In genomic region chr5:130088612-130089011, GRCm38 (mm10) we compare ENCODE assay signal across 20 mouse cellular contexts. TPM values are rescaled to one million over a fixed set of nuclear protein-coding genes. Genes with fewer than 3 reads are reported as not detected.
A peak's percentile ranks its signal among the peaks of the same experiment; 100 is the strongest.
DNase-seq lines count a peak whose midpoint lies in the region; TF ChIP-seq lines count a peak whose summit lies in the region.
"Had no signal": no experiment of that assay in that cellular context is flagged by ENCODE, and none has a peak within 500 bp of the region (broad histone marks: within the 10 kb centered on the region; RNA-seq: fewer than 3 reads in every experiment).

No protein-coding gene starts in this region.

- H3K36me3 ChIP-seq in CH12.LX (replicated peaks in 1 of 2; ENCODE audit: control insufficient read depth in 1 of 2, insufficient read depth in 1 of 2, low read length in 1 of 2): peaks cover 11 to 79% of the 10 kb centered on the region in 2 experiments
- H3K36me3 ChIP-seq: heart, embryonic 15.5 days had no signal

- DNase-seq in 3T3-L1 (ENCODE audit: low read depth, low spot score) (peak; percentile 54), CH12.LX (ENCODE audit: extremely low read depth) (no peak)
- no peak for DNase-seq in adrenal gland, postnatal 25 days
- no peak for DNase-seq in urinary bladder, postnatal 36 days (ENCODE audit: low spot score in 2 of 2)
- DNase-seq: adrenal gland, postnatal 10 days; cerebellum, adult 18-20 months; cerebellum, adult 9-11 months; cerebellum, postnatal 36 days; gastrocnemius, postnatal 14 days; heart, adult 2 months; heart, postnatal 14 days had no signal

- H3K4me1 ChIP-seq in CH12.LX (ENCODE audit: control insufficient read depth in 1 of 2, insufficient read depth in 2 of 2): peaks cover 21 to 38% of the 10 kb centered on the region in 2 experiments
- H3K4me1 ChIP-seq in bone marrow macrophage, adult 2 months (ENCODE audit: control insufficient read depth, insufficient read depth, low read length): peaks cover 37% of the 10 kb centered on the region
- peaks cover 20% of the 10 kb centered on the region for H3K4me1 ChIP-seq in olfactory bulb, adult 2 months (ENCODE audit: control insufficient read depth, insufficient read depth, low read length)
- H3K4me1 ChIP-seq: forebrain, embryonic 10.5 days; heart, embryonic 15.5 days; hindbrain, embryonic 13.5 days had no signal

- H3K9me3 ChIP-seq in CH12.LX (replicated peaks; ENCODE audit: low read length): peaks cover 2% of the 10 kb centered on the region
- H3K9me3 ChIP-seq: embryonic facial prominence, embryonic 13.5 days; heart, embryonic 15.5 days; hindbrain, embryonic 13.5 days had no signal

- H3K27ac ChIP-seq in CH12.LX (ENCODE audit: insufficient read depth, low read depth): peak overlapping the region; percentile 24; the same call in 1 of the 2 replicates
- 0 out of 2 replicates have a peak overlapping the region, but pooled peaks have one; percentile 91 for H3K27ac ChIP-seq in bone marrow macrophage, adult 2 months (ENCODE audit: insufficient read depth, low read depth, low read length)
- H3K27ac ChIP-seq in olfactory bulb, adult 2 months (ENCODE audit: insufficient read depth, low read depth, low read length): peak overlapping the region; percentile 84; the same call in 1 of the 2 replicates
- H3K27ac ChIP-seq: embryonic facial prominence, embryonic 13.5 days; forebrain, embryonic 10.5 days; heart, embryonic 15.5 days; hindbrain, embryonic 13.5 days; hindbrain, postnatal 0 days had no signal

- TF ChIP-seq RAD21 in CH12.LX (IDR thresholded peaks at IDR 0.05; ENCODE audit: low read depth, low read length): no peak

- in situ Hi-C loops in CH12.LX (cut with MboI; ENCODE audit: low pct_ligation_motif_present, low pct_unique_long_range_greater_than_20kb, low sequenced_read_pairs): no loop called here

- 68% methylated on average over 4 of the region's 4 CpGs for WGBS in olfactory bulb, adult 2 months

- H3K27me3 ChIP-seq in CH12.LX (replicated peaks): no peaks in the 10 kb centered on the region
- H3K27me3 ChIP-seq: embryonic facial prominence, embryonic 13.5 days; heart, embryonic 15.5 days; hindbrain, embryonic 13.5 days had no signal

- no peak for TF ChIP-seq EP300 in CH12.LX (IDR thresholded peaks at IDR 0.05; ENCODE audit: low read length)

- 0 out of 2 replicates have a peak overlapping the region, but pooled peaks have one; percentile 17 for H3K4me2 ChIP-seq in CH12.LX (ENCODE audit: insufficient read depth, low read depth, poor library complexity, severe bottlenecking)
- H3K4me2 ChIP-seq: embryonic facial prominence, embryonic 13.5 days; heart, embryonic 11.5 days; heart, embryonic 15.5 days; hindbrain, embryonic 13.5 days had no signal

- H3K4me3 ChIP-seq in CH12.LX (replicated peaks in 1 of 3; ENCODE audit: low read depth in 2 of 3, low read length in 2 of 3, poor library complexity in 1 of 3): no peak overlapping the region
- no peak overlapping the region for H3K4me3 ChIP-seq in bone marrow macrophage, adult 2 months (ENCODE audit: insufficient read depth, low read length)
- H3K4me3 ChIP-seq in olfactory bulb, adult 2 months (ENCODE audit: insufficient read depth, low read depth, low read length): no peak overlapping the region
- H3K4me3 ChIP-seq: embryonic facial prominence, embryonic 13.5 days; erythroblast, embryonic 14.5 days; forebrain, embryonic 10.5 days; heart, adult 2 months; heart, embryonic 15.5 days; hindbrain, embryonic 13.5 days had no signal

- TF ChIP-seq POLR2A in CH12.LX (IDR thresholded peaks at IDR 0.05; ENCODE audit: low read depth, low read length): no peak
- no peak for TF ChIP-seq POLR2A in bone marrow macrophage, adult 2 months (IDR thresholded peaks at IDR 0.05; ENCODE audit: borderline replicate concordance, low read depth, low read length)
- TF ChIP-seq POLR2A in olfactory bulb, adult 2 months (IDR thresholded peaks at IDR 0.05; ENCODE audit: insufficient read depth, low read depth, low read length): no peak

- dilution Hi-C loops in CH12.LX (cut with MboI; ENCODE audit: extremely low pct_ligation_motif_present, extremely low pct_unique_long_range_greater_than_20kb, low sequenced_read_pairs): no loop called here

- no peak for TF ChIP-seq CTCF in CH12.LX (conservative IDR thresholded peaks at IDR 0.05 in 1 of 2, IDR thresholded peaks at IDR 0.05 in 1 of 2; ENCODE audit: low read depth in 2 of 2, low read length in 2 of 2)
- TF ChIP-seq CTCF in bone marrow macrophage, adult 2 months (IDR thresholded peaks at IDR 0.05; ENCODE audit: low read depth, low read length): no peak
- TF ChIP-seq CTCF in olfactory bulb, adult 2 months (IDR thresholded peaks at IDR 0.05; ENCODE audit: insufficient read depth, low read depth, low read length): no peak

- no peak overlapping the region for H3K9ac ChIP-seq in CH12.LX (ENCODE audit: insufficient read depth, low read depth)
- H3K9ac ChIP-seq: embryonic facial prominence, embryonic 13.5 days; heart, embryonic 15.5 days; hindbrain, embryonic 13.5 days had no signal

- H3K79me2 ChIP-seq in CH12.LX (replicated peaks; ENCODE audit: control insufficient read depth, extremely low read depth, insufficient read depth, poor library complexity, severe bottlenecking): peaks cover 44% of the 10 kb centered on the region

TF ChIP-seq in CH12.LX, 34 proteins besides CTCF, POLR2A, EP300 and RAD21:
- TF ChIP-seq ELF1 (IDR thresholded peaks at IDR 0.05; ENCODE audit: low read depth, low read length) (no peak), MAFK (IDR thresholded peaks at IDR 0.05; ENCODE audit: insufficient replicate concordance, low read length) (peak; percentile 85; the same call in 1 of the 2 replicates)
TF ChIP-seq in CH12.LX: peak in this region for 1.

RNA-seq across cellular contexts. Expression of gene Tpst1, which starts 15.5 kb away (rescaled TPM):
- total RNA-seq in CH12.LX (2012; rRNA removed) (36.8 and 45.5 TPM in 2 replicates), CH12.LX (2014; rRNA removed) (49.9 and 52.5 TPM in 2 replicates)
- 43.2 and 50.4 TPM in 2 replicates for polyA plus RNA-seq in CH12.LX (2012; ENCODE audit: insufficient read length, low read depth)
- 14.7 and 15.5 TPM in 2 replicates for polyA plus RNA-seq in bone marrow macrophage, adult 2 months (2012; ENCODE audit: insufficient read depth, insufficient read length, missing spikeins)
- polyA plus RNA-seq in olfactory bulb, adult 2 months (2012; ENCODE audit: insufficient read depth, insufficient read length, low replicate concordance, missing spikeins): not detected in 2 replicates
- 48.5 and 55.1 TPM in 2 replicates for total RNA-seq in adrenal gland, postnatal 25 days (2021)

RNA-seq across cellular contexts. Expression of gene Kctd7, which starts 56.0 kb away (rescaled TPM):
- total RNA-seq in CH12.LX (2012; rRNA removed): 3.7 and 4.3 TPM in 2 replicates
- 2.8 and 3.3 TPM in 2 replicates for total RNA-seq in CH12.LX (2014; rRNA removed)
- polyA plus RNA-seq in CH12.LX (2012; ENCODE audit: insufficient read length, low read depth): 2.6 and 2.8 TPM in 2 replicates
- polyA plus RNA-seq in bone marrow macrophage, adult 2 months (2012; ENCODE audit: insufficient read depth, insufficient read length, missing spikeins): 4.8 and 5.8 TPM in 2 replicates
- polyA plus RNA-seq in olfactory bulb, adult 2 months (2012; ENCODE audit: insufficient read depth, insufficient read length, low replicate concordance, missing spikeins): not detected in 2 replicates
- total RNA-seq in adrenal gland, postnatal 25 days (2021): 18.1 and 21.6 TPM in 2 replicates

RNA-seq across cellular contexts. Expression of gene Crcp, which starts 59.5 kb away (rescaled TPM):
- total RNA-seq in CH12.LX (2012; rRNA removed) (42.3 and 50.2 TPM in 2 replicates), CH12.LX (2014; rRNA removed) (57.1 and 58.3 TPM in 2 replicates)
- 63.2 and 73.6 TPM in 2 replicates for polyA plus RNA-seq in CH12.LX (2012; ENCODE audit: insufficient read length, low read depth)
- 30.1 and 31.5 TPM in 2 replicates for polyA plus RNA-seq in bone marrow macrophage, adult 2 months (2012; ENCODE audit: insufficient read depth, insufficient read length, missing spikeins)
- not detected in 2 replicates for polyA plus RNA-seq in olfactory bulb, adult 2 months (2012; ENCODE audit: insufficient read depth, insufficient read length, low replicate concordance, missing spikeins)
- total RNA-seq in adrenal gland, postnatal 25 days (2021): 43.9 and 48.0 TPM in 2 replicates

RNA-seq across cellular contexts. Expression of gene Asl, which starts 59.6 kb away (rescaled TPM):
- total RNA-seq in CH12.LX (2012; rRNA removed) (54.4 and 70.4 TPM in 2 replicates), CH12.LX (2014; rRNA removed) (44.8 and 45.3 TPM in 2 replicates)
- 60.1 and 61.0 TPM in 2 replicates for polyA plus RNA-seq in CH12.LX (2012; ENCODE audit: insufficient read length, low read depth)
- polyA plus RNA-seq in bone marrow macrophage, adult 2 months (2012; ENCODE audit: insufficient read depth, insufficient read length, missing spikeins): 72.7 and 80.7 TPM in 2 replicates
- not detected in 2 replicates for polyA plus RNA-seq in olfactory bulb, adult 2 months (2012; ENCODE audit: insufficient read depth, insufficient read length, low replicate concordance, missing spikeins)
- 116 and 167 TPM in 2 replicates for total RNA-seq in adrenal gland, postnatal 25 days (2021)

Comparison
In these comparisons a context has a peak if more than half of its experiments do, and no peak if none do; other contexts are left out.
1. H3K27ac ChIP-seq: peak in every context shown above with its lines; median percentile 91 in bone marrow macrophage, adult 2 months; 84 in olfactory bulb, adult 2 months; 24 in CH12.LX.